Mouse (Mus musculus): ENCODE measurements around the gene Rgl1. TPM values are rescaled to one million over a fixed set of nuclear protein-coding genes. Genes with fewer than 3 reads are reported as not detected.

The Rgl1 gene
- polyA plus RNA-seq, 1 experiment, result 14.7 TPM

DNA sequence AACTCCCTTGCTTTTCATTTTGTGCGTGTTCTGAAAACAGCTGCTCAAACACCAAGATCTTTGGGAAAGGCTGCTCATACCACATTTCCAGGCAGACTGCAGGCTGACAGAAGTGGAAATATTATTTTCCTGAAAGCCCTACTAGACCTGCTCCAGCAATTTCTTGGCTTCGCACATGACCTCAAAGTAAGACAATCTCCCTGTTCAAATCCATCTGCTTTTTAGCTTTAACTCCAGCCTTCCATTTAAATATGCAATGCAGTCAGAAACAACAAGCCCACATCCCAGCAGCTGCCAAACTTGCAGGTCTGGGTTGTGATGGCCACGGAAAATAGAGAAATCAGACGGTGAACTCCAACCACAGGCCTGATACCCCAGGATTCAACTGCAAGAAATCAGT is 55.1 kb downstream of the Rgl1 start:
- Histone ChIP-seq H3K27ac (replicated peaks; ENCODE audit: low read depth, low read length) (no peak overlapping the region), H3K4me3 (ENCODE audit: insufficient read depth, low read depth, low read length) (no peak overlapping the region), H3K4me1 (ENCODE audit: control insufficient read depth, insufficient read depth, insufficient read length, low read length) (no peaks in the 10 kb centered on the region)

DNA sequence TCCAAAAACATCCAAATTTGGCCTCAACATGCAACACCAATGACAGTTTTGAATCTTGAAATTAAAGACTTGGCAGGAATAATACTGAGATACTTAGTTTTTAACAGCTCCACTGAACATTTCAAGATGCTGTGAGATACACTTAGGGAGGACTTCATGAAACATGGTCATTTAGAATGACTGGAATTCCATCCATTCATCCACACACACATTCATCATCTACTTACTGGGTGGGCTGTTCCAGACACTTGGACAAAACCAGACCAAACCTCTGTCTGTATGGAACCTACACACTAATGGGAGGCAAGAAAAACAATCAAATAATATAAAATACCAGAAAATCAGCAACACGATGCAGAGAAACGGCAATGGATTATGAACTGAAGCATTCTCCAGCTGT is 58.6 kb downstream of the Rgl1 start:
- Histone ChIP-seq H3K27ac (replicated peaks; ENCODE audit: low read depth, low read length) (no peak overlapping the region), H3K4me3 (ENCODE audit: insufficient read depth, low read depth, low read length) (no peak overlapping the region), H3K4me1 (ENCODE audit: control insufficient read depth, insufficient read depth, insufficient read length, low read length) (peaks cover 2% of the 10 kb centered on the region; the same call in 1 of the 2 replicates)

DNA sequence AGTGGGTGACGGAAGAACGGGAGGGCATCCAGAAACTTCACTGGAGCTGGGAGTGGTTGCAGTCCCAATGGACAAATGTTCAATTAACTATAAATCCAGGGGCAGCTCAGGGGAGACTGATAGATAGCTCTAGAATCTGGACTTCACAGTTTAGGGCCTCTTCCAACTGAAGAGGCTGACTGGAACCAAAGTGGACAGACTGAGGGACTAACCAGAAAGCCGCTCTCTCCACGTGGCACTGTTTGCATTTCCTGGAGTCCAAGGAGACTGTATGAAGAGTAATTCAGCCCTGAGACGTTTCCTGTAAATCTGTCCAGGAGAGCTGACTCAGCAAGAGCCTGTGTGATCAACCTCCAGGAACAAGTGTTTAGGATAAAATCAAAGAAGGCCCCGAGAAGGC is 62.2 kb downstream of the Rgl1 start:
- H3K27ac ChIP-seq (replicated peaks; ENCODE audit: low read depth, low read length), result no peak overlapping the region
- H3K4me1 ChIP-seq (ENCODE audit: control insufficient read depth, insufficient read depth, insufficient read length, low read length), result peaks cover 2% of the 10 kb centered on the region; the same call in 1 of the 2 replicates
- no peak overlapping the region for H3K4me3 ChIP-seq (ENCODE audit: insufficient read depth, low read depth, low read length)

DNA sequence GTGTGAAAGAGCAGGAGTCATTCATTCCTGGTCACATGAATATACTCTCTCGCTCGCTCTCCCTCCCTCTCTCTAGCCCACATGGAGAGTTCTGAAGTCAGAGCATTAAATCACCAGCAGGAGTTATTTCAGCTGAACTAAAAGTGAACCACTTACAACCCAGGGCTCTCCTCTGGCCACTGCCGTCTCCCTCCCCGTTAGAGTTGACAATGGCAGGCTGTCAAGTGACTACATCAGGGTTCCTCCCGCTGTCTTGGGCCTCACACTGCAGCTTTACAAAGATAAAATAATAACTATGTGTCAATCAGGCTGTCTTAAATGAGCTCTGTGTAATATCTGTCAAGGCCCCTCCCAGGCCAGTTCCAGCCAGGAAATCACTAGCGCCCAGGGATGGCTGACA is 63.2 kb downstream of the Rgl1 start:
- no peak overlapping the region for H3K27ac ChIP-seq (replicated peaks; ENCODE audit: low read depth, low read length)
- no peak overlapping the region for H3K4me3 ChIP-seq (ENCODE audit: insufficient read depth, low read depth, low read length)
- H3K4me1 ChIP-seq (ENCODE audit: control insufficient read depth, insufficient read depth, insufficient read length, low read length), result peaks cover 2% of the 10 kb centered on the region; the same call in 1 of the 2 replicates

DNA sequence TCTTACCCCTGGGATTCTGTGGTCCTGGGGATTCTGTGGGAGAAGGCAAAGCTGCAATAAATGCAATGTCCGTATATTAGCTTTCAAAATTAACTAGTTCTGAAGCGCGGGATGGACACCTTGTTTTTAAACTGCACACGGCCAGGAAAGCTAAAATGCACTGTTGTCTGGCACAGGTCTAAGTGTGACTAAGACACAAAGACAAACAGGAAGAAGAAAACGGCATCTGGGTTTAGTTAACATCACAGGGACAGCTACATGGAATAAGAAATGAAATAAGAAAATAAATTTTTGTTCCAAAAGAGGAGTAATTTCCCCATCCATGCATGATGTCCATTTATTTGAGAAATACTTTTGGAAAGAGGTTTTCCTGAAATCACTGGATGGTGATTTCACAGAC is 65.1 kb downstream of the Rgl1 start:
- H3K4me1 ChIP-seq (ENCODE audit: control insufficient read depth, insufficient read depth, insufficient read length, low read length), result peaks cover 2% of the 10 kb centered on the region; the same call in 1 of the 2 replicates
- H3K27ac ChIP-seq (replicated peaks; ENCODE audit: low read depth, low read length), result no peak overlapping the region
- H3K4me3 ChIP-seq (ENCODE audit: insufficient read depth, low read depth, low read length), result no peak overlapping the region

DNA sequence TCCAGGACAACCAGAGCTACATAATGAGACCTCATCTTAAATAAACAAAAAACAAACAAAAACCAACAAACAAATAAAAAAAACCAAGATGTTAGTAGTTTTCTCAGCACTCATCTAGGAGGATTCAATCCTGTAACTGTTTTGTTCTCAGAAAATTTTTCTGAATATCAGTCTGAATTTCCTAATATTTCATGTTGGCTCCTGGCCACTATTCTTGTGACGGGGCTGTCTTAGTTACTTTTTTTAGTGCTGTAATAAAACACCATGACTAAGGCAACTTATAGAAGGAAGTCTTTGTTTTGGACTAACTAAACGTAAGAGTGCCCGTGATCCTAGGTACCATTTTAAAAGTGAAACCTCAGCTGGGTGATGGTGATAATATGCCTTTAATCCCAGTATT is 68.8 kb downstream of the Rgl1 start:
- peaks cover 4% of the 10 kb centered on the region; the same call in 1 of the 2 replicates for H3K4me1 ChIP-seq (ENCODE audit: control insufficient read depth, insufficient read depth, insufficient read length, low read length)
- H3K27ac ChIP-seq (replicated peaks; ENCODE audit: low read depth, low read length), result no peak overlapping the region
- H3K4me3 ChIP-seq (ENCODE audit: insufficient read depth, low read depth, low read length), result no peak overlapping the region

DNA sequence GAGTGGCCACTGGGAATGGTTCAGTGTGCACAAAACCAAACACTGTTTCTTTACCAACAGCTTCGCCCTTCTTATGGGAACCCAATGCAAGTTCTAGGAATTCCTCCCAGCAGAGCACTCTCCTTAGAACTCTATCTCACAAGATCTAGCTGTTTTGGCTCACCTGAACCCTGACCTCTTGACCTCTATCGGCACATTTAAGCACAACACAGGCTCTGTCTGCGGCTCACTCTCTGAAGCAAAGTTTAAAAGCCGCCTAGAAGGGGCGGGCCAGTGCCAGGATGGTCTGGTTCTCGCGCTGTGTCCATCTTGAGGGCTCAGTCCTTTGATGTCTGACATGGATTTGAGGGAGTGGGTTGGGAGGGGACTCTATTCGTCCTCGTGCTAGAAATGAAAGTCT is 70.7 kb downstream of the Rgl1 start:
- H3K27ac ChIP-seq (replicated peaks; ENCODE audit: low read depth, low read length), result peak overlapping the region; percentile 7
- peaks cover 4% of the 10 kb centered on the region; the same call in 1 of the 2 replicates for H3K4me1 ChIP-seq (ENCODE audit: control insufficient read depth, insufficient read depth, insufficient read length, low read length)
- no peak overlapping the region for H3K4me3 ChIP-seq (ENCODE audit: insufficient read depth, low read depth, low read length)

DNA sequence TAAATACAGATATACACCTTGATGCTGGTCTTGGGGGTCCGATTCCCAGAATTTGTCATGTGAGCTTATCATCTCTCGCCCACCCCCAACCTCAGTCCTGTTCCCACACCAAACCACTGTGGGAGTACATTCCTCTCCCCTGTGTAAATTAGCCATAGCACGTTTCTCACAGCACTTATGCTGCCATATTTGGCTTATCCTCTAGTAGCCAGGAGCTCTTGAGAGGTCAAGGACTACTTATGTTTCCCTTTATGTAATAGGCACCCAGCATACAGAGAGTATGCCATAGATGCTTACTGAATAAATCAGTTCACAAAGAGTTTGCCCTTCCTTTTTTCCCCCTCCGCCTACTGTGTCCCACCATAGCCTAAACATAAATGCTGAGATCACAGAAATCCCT is 76.2 kb downstream of the Rgl1 start:
- Histone ChIP-seq H3K27ac (replicated peaks; ENCODE audit: low read depth, low read length) (no peak overlapping the region), H3K4me3 (ENCODE audit: insufficient read depth, low read depth, low read length) (no peak overlapping the region), H3K4me1 (ENCODE audit: control insufficient read depth, insufficient read depth, insufficient read length, low read length) (peaks cover 17% of the 10 kb centered on the region)

DNA sequence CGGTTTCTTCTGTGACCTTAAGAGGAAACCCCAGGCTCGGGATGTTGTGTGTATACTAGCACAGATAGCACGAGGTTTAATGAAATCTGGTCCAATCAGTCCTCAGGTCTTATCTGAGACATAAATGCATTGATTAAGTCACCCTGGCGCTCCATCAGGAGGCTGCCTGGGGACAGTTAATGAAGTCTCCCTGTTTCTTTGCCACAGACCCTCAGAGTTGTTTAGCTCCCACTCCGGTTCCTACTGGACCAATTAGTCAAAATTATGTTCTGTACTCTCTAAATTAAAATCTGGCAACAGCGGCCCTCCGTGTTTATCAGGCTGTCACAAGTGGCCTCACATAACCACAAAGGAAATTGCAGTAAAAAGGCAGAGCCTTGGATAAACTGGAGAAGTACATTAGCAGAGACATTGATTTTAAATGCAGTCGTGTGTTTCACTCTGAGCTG is 78.4 kb downstream of the Rgl1 start:
- Histone ChIP-seq H3K4me1 (ENCODE audit: control insufficient read depth, insufficient read depth, insufficient read length, low read length) (peaks cover 25% of the 10 kb centered on the region), H3K27ac (replicated peaks; ENCODE audit: low read depth, low read length) (peak overlapping the region; percentile 79), H3K4me3 (ENCODE audit: insufficient read depth, low read depth, low read length) (no peak overlapping the region)

DNA sequence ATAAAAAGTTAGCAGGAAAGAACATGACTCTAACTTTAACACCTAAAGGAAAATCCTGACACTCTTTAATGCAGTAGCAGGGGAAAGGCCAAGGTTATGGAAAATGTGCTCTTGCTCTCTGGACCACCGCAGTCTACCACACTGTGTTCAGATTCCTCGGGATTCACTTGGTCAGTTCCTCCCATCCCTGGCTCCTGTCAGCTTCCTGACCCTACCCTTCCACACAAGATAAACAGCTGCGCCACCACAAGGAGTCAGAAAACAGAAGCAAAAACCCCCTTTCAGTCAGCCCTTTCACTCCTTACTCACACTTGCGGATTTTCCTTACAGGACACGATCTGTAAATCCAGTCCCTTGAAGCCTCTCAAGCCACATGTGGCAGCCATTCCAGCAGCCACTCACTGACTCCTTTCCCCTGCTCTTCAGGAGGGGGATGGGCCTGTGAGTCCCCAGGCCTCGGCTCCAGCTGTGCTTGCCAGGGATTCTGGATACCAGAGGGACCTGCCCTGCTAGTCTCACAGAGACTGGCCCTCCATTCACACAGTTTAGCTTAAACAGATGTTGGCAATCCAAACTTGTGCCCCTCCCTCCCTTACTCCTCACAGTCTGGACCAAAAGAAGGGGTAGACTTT is 78.9 kb downstream of the Rgl1 start:
- peaks cover 28% of the 10 kb centered on the region for H3K4me1 ChIP-seq (ENCODE audit: control insufficient read depth, insufficient read depth, insufficient read length, low read length)
- H3K4me3 ChIP-seq (ENCODE audit: insufficient read depth, low read depth, low read length), result peak overlapping the region; percentile 36
- peak overlapping the region; percentile 79 for H3K27ac ChIP-seq (replicated peaks; ENCODE audit: low read depth, low read length)

DNA sequence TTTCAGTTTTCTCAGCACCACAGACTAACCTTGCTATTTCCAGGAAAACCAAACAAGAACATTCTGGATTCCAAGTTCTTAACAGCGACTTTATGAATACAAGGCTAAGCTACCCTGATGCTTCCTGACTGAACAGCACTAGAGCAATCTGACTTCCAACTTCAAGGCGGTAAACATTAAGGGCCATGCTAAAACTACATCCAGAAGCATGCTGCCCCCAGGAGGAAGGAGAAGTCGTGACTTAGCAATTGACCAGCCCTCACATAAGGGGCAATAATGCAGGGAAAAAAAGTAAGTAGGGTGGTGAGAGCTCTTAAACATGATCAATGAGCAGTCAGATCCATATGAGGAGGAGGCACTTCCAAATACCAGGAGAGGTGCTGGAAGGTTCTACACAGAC is 80.6 kb downstream of the Rgl1 start:
- peak overlapping the region; percentile 57 for H3K27ac ChIP-seq (replicated peaks; ENCODE audit: low read depth, low read length)
- no peak overlapping the region for H3K4me3 ChIP-seq (ENCODE audit: insufficient read depth, low read depth, low read length)
- peaks cover 37% of the 10 kb centered on the region for H3K4me1 ChIP-seq (ENCODE audit: control insufficient read depth, insufficient read depth, insufficient read length, low read length)

DNA sequence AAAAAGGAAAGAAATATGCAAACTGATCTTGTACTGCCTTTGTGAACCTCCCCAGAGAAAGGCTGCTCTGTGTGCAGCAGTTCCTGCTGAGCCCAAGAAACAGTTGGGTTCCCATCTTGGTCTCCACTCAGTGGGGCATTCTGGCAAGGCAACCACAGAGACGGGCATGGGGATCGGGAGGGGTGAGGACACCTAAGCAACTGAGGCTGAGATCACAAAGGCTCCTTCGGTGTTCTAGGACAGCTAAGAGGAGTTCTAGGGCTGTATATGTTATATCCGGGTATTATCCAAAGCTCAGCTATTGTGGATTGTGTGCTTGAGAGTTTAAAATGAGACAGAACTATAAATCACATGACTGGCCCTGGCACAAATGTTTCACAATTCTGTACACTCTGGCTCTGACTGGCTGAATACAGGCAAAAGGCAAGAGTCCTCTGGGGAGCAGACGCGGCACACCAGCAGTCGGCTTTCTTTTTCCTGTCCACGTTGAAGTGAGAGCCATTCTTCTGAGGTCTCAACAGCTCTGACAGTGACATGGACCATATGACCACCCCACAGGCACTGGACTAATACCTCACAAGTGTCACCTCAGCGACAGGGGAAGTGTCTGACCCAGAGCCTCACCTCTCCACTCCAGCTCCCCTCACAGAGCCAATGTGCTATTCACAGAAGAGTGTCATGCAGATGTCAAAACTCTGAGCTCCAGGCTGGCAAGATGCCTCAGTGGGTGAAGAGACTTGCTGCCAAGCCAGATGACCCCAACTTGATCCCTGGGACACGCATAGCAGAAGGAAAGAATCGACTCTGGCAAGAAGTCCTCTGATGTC is 83.6 kb downstream of the Rgl1 start:
- Histone ChIP-seq H3K4me3 (ENCODE audit: insufficient read depth, low read depth, low read length) (peak overlapping the region; percentile 50), H3K4me1 (ENCODE audit: control insufficient read depth, insufficient read depth, insufficient read length, low read length) (peaks cover 39% of the 10 kb centered on the region), H3K27ac (replicated peaks; ENCODE audit: low read depth, low read length) (peak overlapping the region; percentile 100)

DNA sequence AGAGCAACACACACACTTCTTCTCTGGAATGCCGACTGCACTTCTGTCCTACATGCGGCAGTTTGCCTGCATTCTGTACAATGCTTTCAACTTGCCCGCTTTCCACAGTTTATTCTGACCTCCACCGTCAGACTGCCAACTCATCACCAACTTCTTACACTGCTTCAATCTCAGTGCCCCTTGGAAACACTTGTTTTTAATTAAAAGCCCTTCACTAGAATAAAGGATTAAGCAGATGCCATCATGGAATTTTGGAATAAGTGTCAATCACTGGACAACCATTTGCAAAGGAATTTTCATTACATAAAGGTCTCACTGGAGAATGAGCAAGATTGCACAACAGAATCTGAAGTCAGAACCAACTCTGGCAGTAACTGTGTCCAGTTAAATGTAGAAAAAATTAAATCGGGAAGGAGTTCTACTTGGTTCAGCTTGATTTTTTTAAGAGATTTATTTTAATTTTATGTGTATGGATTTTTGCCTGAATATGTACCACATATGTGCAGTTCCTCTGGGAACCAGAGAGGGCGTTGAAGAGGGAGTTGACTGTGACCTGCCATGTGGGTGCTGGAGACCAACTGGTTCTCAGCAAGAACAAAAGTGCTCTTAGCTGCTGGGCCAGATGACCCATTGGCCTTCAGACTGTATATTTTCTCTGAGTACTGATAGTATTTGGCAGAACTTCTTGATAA is 84.3 kb downstream of the Rgl1 start:
- Histone ChIP-seq H3K4me3 (ENCODE audit: insufficient read depth, low read depth, low read length) (no peak overlapping the region; the same call in 1 of the 2 replicates), H3K27ac (replicated peaks; ENCODE audit: low read depth, low read length) (peak overlapping the region; percentile 98), H3K4me1 (ENCODE audit: control insufficient read depth, insufficient read depth, insufficient read length, low read length) (peaks cover 36% of the 10 kb centered on the region)

DNA sequence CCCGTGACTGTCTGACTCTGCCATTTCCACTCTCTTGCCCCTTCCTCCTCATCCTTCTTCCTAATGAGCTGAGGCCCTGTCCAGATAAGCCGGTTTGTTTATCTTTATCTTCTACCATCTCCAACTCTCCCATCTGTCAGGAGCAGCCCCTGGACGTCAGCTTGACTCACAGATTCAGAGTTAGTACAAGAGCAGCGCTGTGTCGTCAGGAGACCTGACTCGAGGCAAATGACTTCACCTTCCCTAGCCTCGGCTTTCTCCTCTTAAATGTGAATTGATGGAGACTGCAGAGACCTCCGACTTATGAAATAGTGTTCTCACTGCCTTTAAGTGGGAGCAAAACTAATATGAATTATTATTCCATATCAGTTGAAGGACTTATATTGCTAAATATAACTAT is 85.0 kb downstream of the Rgl1 start:
- H3K4me1 ChIP-seq (ENCODE audit: control insufficient read depth, insufficient read depth, insufficient read length, low read length), result peaks cover 32% of the 10 kb centered on the region
- no peak overlapping the region for H3K4me3 ChIP-seq (ENCODE audit: insufficient read depth, low read depth, low read length)
- peak overlapping the region; percentile 68 for H3K27ac ChIP-seq (replicated peaks; ENCODE audit: low read depth, low read length)

DNA sequence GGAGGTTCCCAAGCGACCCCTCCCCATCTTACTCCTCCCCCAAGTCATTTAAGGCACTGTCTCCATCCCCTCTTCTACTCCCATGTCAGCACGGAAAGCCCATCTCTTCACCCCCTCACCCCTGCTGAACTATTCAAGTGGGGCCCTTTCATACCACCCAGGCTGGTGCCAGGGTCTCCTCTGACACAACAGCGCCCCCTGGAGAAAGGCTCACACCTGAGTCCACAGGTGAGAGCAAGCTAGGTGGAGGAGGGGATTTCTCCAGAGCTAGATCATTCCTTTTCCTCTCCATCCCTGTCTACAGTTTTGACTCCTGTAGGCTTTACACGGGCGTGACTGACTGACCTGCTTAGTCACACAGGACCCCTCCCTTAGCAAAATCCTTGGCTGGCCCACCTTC is 87.7 kb downstream of the Rgl1 start:
- H3K4me1 ChIP-seq (ENCODE audit: control insufficient read depth, insufficient read depth, insufficient read length, low read length), result peaks cover 28% of the 10 kb centered on the region
- 0 out of 2 replicates have a peak overlapping the region, but pooled peaks have one; percentile 69 for H3K27ac ChIP-seq (replicated peaks; ENCODE audit: low read depth, low read length)
- H3K4me3 ChIP-seq (ENCODE audit: insufficient read depth, low read depth, low read length), result no peak overlapping the region
